Mouse (Mus musculus) lung, postnatal 0 days (tissue): Measurements from ENCODE around the gene Cdk2ap2.

ENCODE experiments used
- CTCF ChIP-seq: IDR thresholded peaks from 2 replicates; pipeline ENCODE4 v1.5.1; 2016; ENCODE audit warnings: antibody characterized with exemption, mild to moderate bottlenecking
- EP300 ChIP-seq: IDR thresholded peaks from 2 replicates; pipeline ENCODE4 v1.6.1; 2016; ENCODE audit warnings: antibody characterized with exemption, mild to moderate bottlenecking, control low read depth

- no peak for TF ChIP-seq CTCF
- no peak for TF ChIP-seq EP300
Measured at GRCm38 (mm10) chr19:4112063-4112960, 15.3 kb downstream of the Cdk2ap2 start.
